Comparison of ENCODE assay signal across 8 mouse cellular contexts in genomic region chr8:91806084-91806719, GRCm38 (mm10). TPM values are rescaled to one million over a fixed set of nuclear protein-coding genes. Genes with fewer than 3 reads are reported as not detected.
DNase-seq lines count a peak whose midpoint lies in the region; ATAC-seq lines count a peak whose summit lies in the region.

No protein-coding gene starts in this region.

- under 1% methylated on average over 33 of the region's 33 CpGs for WGBS in embryonic facial prominence, embryonic 10.5 days
- 3% methylated on average over 33 of the region's 33 CpGs for WGBS in intestine, embryonic 15.5 days

- DNase-seq in R1 (ENCODE audit: low read depth, low spot score), result peak; percentile 18
- DNase-seq in embryonic facial prominence, embryonic 10.5 days (ENCODE audit: low spot score), result peak; percentile 58
- peak; percentile 69 for DNase-seq in mesoderm, embryonic 11.5 days (ENCODE audit: low read depth, low spot score)
- DNase-seq in spleen, postnatal 10 days (ENCODE audit: low spot score in 2 of 2), result no peak
- no peak for DNase-seq in cerebellum, postnatal 4 days (ENCODE audit: low spot score in 2 of 2)
- no peak for DNase-seq in frontal cortex, postnatal 10 days (ENCODE audit: low spot score in 2 of 2)
- DNase-seq in left cerebral cortex, adult 9 months (ENCODE audit: low spot score in 2 of 2), result no peak

- no peak overlapping the region for H3K9ac ChIP-seq in intestine, embryonic 15.5 days

- ATAC-seq in intestine, embryonic 15.5 days, result no peak

- H3K4me3 ChIP-seq in embryonic facial prominence, embryonic 10.5 days, result peak overlapping the region; percentile 82
- no peak overlapping the region for H3K4me3 ChIP-seq in intestine, embryonic 15.5 days (replicated peaks)

- no peaks in the 10 kb centered on the region for H3K9me3 ChIP-seq in embryonic facial prominence, embryonic 10.5 days
- H3K9me3 ChIP-seq in intestine, embryonic 15.5 days, result no peaks in the 10 kb centered on the region

- peaks cover 99% of the 10 kb centered on the region for H3K27me3 ChIP-seq in embryonic facial prominence, embryonic 10.5 days (replicated peaks; ENCODE audit: low read depth, poor library complexity, severe bottlenecking)
- peaks cover 80% of the 10 kb centered on the region for H3K27me3 ChIP-seq in intestine, embryonic 15.5 days (replicated peaks)

- H3K27ac ChIP-seq in embryonic facial prominence, embryonic 10.5 days (replicated peaks), result peak overlapping the region; percentile 79
- H3K27ac ChIP-seq in intestine, embryonic 15.5 days, result no peak overlapping the region

- H3K36me3 ChIP-seq in embryonic facial prominence, embryonic 10.5 days (replicated peaks), result no peaks in the 10 kb centered on the region
- no peaks in the 10 kb centered on the region for H3K36me3 ChIP-seq in intestine, embryonic 15.5 days

- H3K4me2 ChIP-seq in intestine, embryonic 15.5 days (replicated peaks), result 0 out of 2 replicates have a peak overlapping the region, but pooled peaks have one; percentile 9

- H3K4me1 ChIP-seq in embryonic facial prominence, embryonic 10.5 days, result peaks cover 63% of the 10 kb centered on the region
- peaks cover 26% of the 10 kb centered on the region for H3K4me1 ChIP-seq in intestine, embryonic 15.5 days (replicated peaks)

RNA-seq across cellular contexts. Expression of gene Irx3, which starts 4.3 kb away (rescaled TPM):
- 19.3 and 20.3 TPM in 2 replicates for polyA plus RNA-seq in embryonic facial prominence, embryonic 10.5 days (2016; fragmentation: Nextera tagmentation; extraction: Ambion mirVana)
- polyA plus RNA-seq in intestine, embryonic 15.5 days (2015; fragmentation: Nextera tagmentation; extraction: Ambion mirVana), result 0.58 and 0.63 TPM in 2 replicates

Comparison
In these comparisons a context has a peak if more than half of its experiments do, and no peak if none do; other contexts are left out.
1. DNase-seq: peak in R1 (single experiment), embryonic facial prominence, embryonic 10.5 days (single experiment) and mesoderm, embryonic 11.5 days (single experiment); none in spleen, postnatal 10 days (0 of 2), cerebellum, postnatal 4 days (0 of 2), frontal cortex, postnatal 10 days (0 of 2) and left cerebral cortex, adult 9 months (0 of 2).
2. RNA of gene Irx3, which starts 4.3 kb away (polyA plus RNA-seq): 19.3 to 20.3 TPM in embryonic facial prominence, embryonic 10.5 days; 0.58 to 0.63 TPM in intestine, embryonic 15.5 days; every median in the first group is over 10 times any median in the second.